Mouse (Mus musculus) cerebellum, adult 9-10 months (tissue): Measurements from ENCODE around the gene Arhgap27.
"Not testable (repeated sequence)": the region's sequence is repeated elsewhere in the genome, so short reads cannot be mapped to it uniquely, and the experiment has no call there.

Source experiments
- DNase-seq: peaks from one replicate; pipeline ENCODE4 v3.0.0; 2022

Arhgap27 gene

GRCm38 (mm10) chr11:103331502-103332185 lies 31.8 kb downstream of the Arhgap27 start:
- DNase-seq: peak; percentile 58

- no peak for DNase-seq
Observed at GRCm38 (mm10) chr11:103330651-103331319, 32.7 kb downstream of the Arhgap27 start.

GRCm38 (mm10) chr11:103326950-103327349 lies 36.5 kb downstream of the Arhgap27 start:
- peak; percentile 82 for DNase-seq

- DNase-seq: peak; percentile 80
Observed at GRCm38 (mm10) chr11:103325172-103325571, 38.3 kb downstream of the Arhgap27 start.

- no peak for DNase-seq
Observed at GRCm38 (mm10) chr11:103324723-103325122, 38.8 kb downstream of the Arhgap27 start.

- not testable (repeated sequence) for DNase-seq
Observed at GRCm38 (mm10) chr11:103322832-103323231, 40.7 kb downstream of the Arhgap27 start.

GRCm38 (mm10) chr11:103320646-103321045 lies 42.8 kb downstream of the Arhgap27 start:
- no peak for DNase-seq

GRCm38 (mm10) chr11:103320196-103320595 lies 43.3 kb downstream of the Arhgap27 start:
- no peak for DNase-seq

GRCm38 (mm10) chr11:103318042-103318441 lies 45.5 kb downstream of the Arhgap27 start:
- DNase-seq: no peak

GRCm38 (mm10) chr11:103315379-103315778 lies 48.1 kb downstream of the Arhgap27 start:
- no peak for DNase-seq

GRCm38 (mm10) chr11:103314736-103315374 lies 48.6 kb downstream of the Arhgap27 start:
- DNase-seq: no peak

GRCm38 (mm10) chr11:103313542-103313941 lies 50.0 kb downstream of the Arhgap27 start:
- DNase-seq: no peak

- DNase-seq: no peak
Observed at GRCm38 (mm10) chr11:103312655-103313255, 50.7 kb downstream of the Arhgap27 start.

- DNase-seq: no peak
Observed at GRCm38 (mm10) chr11:103311960-103312611, 51.4 kb downstream of the Arhgap27 start.

- no peak for DNase-seq
Observed at GRCm38 (mm10) chr11:103309956-103310574, 53.4 kb downstream of the Arhgap27 start.

- no peak for DNase-seq
Observed at GRCm38 (mm10) chr11:103307910-103308309, 55.6 kb downstream of the Arhgap27 start.

- DNase-seq: no peak
Observed at GRCm38 (mm10) chr11:103304525-103304924, 59.0 kb downstream of the Arhgap27 start.

- no peak for DNase-seq
Observed at GRCm38 (mm10) chr11:103294772-103295171, 68.7 kb downstream of the Arhgap27 start.

- no peak for DNase-seq
Observed at GRCm38 (mm10) chr11:103294066-103294465, 69.4 kb downstream of the Arhgap27 start.

- no peak for DNase-seq
Observed at GRCm38 (mm10) chr11:103292890-103293287, 70.6 kb downstream of the Arhgap27 start.

GRCm38 (mm10) chr11:103292152-103292889 lies 71.2 kb downstream of the Arhgap27 start:
- no peak for DNase-seq

GRCm38 (mm10) chr11:103290841-103291240 lies 72.7 kb downstream of the Arhgap27 start:
- DNase-seq: not testable (repeated sequence)
